Mouse (Mus musculus): ENCODE data around the gene Zdhhc23.

GRCm38 (mm10) chr16:43934856-43935255 is 44.7 kb downstream of the Zdhhc23 start:
- TF ChIP-seq E2F4 (IDR thresholded peaks at IDR 0.05; ENCODE audit: insufficient read depth) (no peak), POLR2A (IDR thresholded peaks at IDR 0.05; ENCODE audit: insufficient read length, low read depth) (no peak), SRF (IDR thresholded peaks at IDR 0.05; ENCODE audit: control insufficient read depth, insufficient read length, low read depth) (no peak), MAX (IDR thresholded peaks at IDR 0.05; ENCODE audit: low read depth) (no peak), TCF12 (IDR thresholded peaks at IDR 0.05; ENCODE audit: insufficient read depth, poor library complexity, severe bottlenecking) (no peak)
